Mouse (Mus musculus): ENCODE measurements around the gene Sema3a. TPM values are rescaled to one million over a fixed set of nuclear protein-coding genes. Genes with fewer than 3 reads are reported as not detected.
"Not testable (repeated sequence)": the region's sequence is repeated elsewhere in the genome, so short reads cannot be mapped to it uniquely, and the experiment has no call there.

Sema3a gene
- total RNA-seq, 2 experiments from 2014 or later: 0.53 to 0.63 TPM

- DNase-seq: no peak
Observed at GRCm38 (mm10) chr5:13548210-13548554, 423.0 kb downstream of the Sema3a start.

- DNase-seq: no peak
Observed at GRCm38 (mm10) chr5:13549080-13549479, 423.9 kb downstream of the Sema3a start.

GRCm38 (mm10) chr5:13550953-13551352, 425.7 kb downstream of the Sema3a start:
- no peak for DNase-seq

- no peak for DNase-seq
Observed at GRCm38 (mm10) chr5:13557257-13557656, 432.0 kb downstream of the Sema3a start.

GRCm38 (mm10) chr5:13573867-13574266, 448.7 kb downstream of the Sema3a start:
- no peak for DNase-seq

- DNase-seq: no peak
Observed at GRCm38 (mm10) chr5:13579123-13579522, 453.9 kb downstream of the Sema3a start.

DNA sequence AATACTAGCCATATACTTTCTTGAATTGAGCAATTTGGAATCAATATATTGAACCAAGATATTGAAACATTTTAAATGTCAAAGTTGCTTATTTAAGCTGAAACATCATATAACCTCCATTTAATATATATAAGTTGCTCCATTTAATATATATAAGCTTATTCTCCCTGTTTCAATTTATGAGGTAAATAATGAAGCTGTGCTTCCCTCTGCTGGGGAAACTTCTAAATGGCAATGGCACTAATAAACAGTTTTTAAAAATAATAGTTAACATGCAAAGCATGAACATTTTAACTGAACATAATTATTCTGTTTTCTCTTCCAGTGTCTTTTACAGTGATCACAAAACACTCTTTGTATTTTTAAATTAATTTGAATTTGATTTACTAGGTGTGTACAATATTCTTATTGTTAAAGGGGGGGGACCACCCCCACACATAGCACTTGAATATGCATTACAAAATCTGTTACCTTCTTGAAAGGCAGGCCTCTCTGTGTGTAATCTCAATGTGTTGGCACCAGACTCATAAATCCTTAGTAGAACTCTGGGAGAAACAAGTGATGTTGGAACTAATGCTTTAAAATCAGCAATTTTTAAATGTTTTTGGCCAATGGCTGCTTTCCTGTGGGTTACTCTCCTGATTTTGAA, 460.5 kb downstream of the Sema3a start:
- DNase-seq: no peak

- no peak for DNase-seq
Observed at GRCm38 (mm10) chr5:13594422-13594821, 469.2 kb downstream of the Sema3a start.

GRCm38 (mm10) chr5:13611631-13612030, 486.4 kb downstream of the Sema3a start:
- DNase-seq: no peak

- no peak for DNase-seq
Observed at GRCm38 (mm10) chr5:13612088-13612487, 486.9 kb downstream of the Sema3a start.

DNA sequence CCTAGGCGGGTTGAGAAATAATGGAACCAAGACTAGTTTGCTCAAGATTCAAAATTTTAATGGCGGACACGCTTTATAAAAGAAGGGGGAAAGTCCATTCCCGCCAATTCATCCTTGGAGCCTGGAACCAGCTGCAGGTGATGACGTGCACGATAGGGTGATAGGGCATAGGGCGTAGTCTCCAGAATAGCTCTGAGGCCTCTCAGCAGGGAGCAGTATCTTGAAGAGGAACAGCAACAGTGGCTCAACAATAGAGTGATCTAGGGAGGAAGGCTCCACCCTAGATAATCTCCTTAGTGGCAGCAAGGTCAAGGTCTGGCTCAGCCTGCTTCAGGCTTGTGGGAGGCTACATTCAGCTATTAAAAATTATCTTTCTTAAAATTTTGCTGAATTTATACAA, 489.4 kb downstream of the Sema3a start:
- not testable (repeated sequence) for DNase-seq

GRCm38 (mm10) chr5:13615907-13616306, 490.7 kb downstream of the Sema3a start:
- no peak for DNase-seq

GRCm38 (mm10) chr5:13622578-13622977, 497.4 kb downstream of the Sema3a start:
- DNase-seq: no peak

- no peak for DNase-seq
Observed at GRCm38 (mm10) chr5:13624754-13625153, 499.5 kb downstream of the Sema3a start.

DNA sequence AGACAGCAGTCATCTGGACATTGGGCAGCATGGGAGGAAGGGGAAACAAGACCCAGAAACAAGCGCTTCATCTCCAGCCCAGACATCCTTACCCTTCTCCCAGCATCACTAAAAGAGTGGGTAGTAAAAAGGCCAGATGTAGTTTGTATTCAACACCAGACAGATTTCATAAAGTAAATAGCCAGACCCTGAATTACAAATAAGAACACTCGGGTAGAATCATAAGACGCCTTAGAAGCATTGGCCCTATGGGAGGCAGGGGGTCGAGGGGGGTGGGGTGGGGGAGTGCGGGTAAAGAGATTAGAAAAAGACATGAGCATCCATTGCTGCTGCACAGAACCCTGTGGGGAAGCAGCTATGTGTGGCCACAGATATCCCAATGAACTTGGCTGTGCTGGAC, 500.9 kb downstream of the Sema3a start:
- no peak for DNase-seq

GRCm38 (mm10) chr5:13628606-13629311, 503.5 kb downstream of the Sema3a start:
- DNase-seq: peak; percentile 77 to 80

DNA sequence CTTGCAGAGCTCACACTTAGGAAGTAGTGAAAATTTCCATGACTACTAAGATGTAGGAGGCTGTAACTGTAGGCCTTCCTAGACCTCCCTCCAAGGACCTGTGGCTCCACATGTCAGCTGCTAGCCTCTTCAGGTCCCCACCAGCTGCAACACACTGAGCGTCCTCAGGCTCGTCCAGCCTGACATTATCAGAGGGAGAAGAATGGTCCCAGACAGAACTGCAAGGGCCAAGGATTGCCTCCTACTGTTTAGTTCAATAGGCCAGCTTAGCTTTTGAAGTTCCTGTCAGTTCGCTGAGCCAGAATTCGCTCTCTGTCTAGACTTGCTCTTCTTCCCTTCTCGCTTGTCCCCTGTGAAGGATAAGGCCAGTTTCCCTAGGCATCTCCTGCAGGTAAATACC, 504.7 kb downstream of the Sema3a start:
- no peak for DNase-seq

GRCm38 (mm10) chr5:13630692-13631091, 505.5 kb downstream of the Sema3a start:
- no peak for DNase-seq

GRCm38 (mm10) chr5:13636237-13636636, 511.0 kb downstream of the Sema3a start:
- DNase-seq: no peak
